Mouse (Mus musculus): Measurements from ENCODE around the gene G2e3. TPM values are rescaled to one million over a fixed set of nuclear protein-coding genes. Genes with fewer than 3 reads are reported as not detected.
A peak's percentile ranks its signal among the peaks of the same experiment; 100 is the strongest.

G2e3 gene
- total RNA-seq (2012; rRNA removed) (11.3 and 14.1 TPM in 2 replicates), polyA plus RNA-seq (2012; ENCODE audit: insufficient read depth in 1 of 2, insufficient read length in 2 of 2, low read depth in 1 of 2, low replicate concordance in 2 of 2, missing spikeins in 1 of 2) (10 to 100 TPM; 10.6 to 42.5 TPM)

DNA sequence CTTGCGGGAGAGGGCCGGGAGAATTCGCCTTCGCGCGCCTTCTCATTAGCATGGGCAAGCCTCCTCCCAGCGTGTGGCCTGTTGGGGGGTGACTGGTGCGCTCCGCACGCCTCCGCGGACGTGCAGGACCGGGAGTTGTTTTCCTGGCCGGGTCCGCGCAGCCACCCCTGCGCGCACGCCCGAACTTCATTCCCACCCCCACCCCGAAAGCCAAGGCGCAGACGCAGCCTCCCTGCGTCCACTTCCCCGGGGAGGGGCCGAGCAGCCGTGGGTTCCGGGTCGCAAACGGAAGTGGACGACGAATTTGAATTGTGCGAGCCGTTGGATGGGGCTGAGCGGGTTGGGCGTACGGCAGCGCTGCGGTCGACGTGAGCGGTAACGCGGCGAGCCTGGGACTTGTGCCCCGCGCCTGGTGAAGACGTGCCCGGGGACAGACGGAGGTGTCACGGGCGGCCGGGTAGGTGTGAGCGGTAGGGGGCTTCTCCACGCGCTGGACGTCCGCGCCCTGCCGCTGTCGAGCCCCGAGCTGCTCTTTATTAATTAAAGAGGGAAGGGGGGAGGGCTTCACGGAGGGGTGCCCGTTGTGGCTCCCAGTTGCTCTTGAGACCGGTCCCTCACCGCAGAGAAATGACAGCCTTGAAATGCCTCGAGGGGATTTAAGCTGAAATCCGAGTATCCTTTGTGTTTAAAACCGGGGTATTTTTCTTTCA lies at the start of gene G2e3:
G2e3 (plus strand) TSS at position 74 of the 710 bp plus-strand sequence.
- Histone ChIP-seq H3K36me3 (ENCODE audit: control insufficient read depth in 1 of 2, insufficient read depth in 2 of 2, low read length in 2 of 2) (peaks cover 11 to 14% of the 10 kb centered on the region in 2 experiments), H3K79me2 (ENCODE audit: control insufficient read depth, insufficient read depth, low read length, poor library complexity) (peaks cover 29% of the 10 kb centered on the region), H3K4me3 (ENCODE audit: control insufficient read depth in 1 of 2, insufficient read depth in 1 of 2, low read depth in 2 of 2, low read length in 2 of 2) (peak within 1 kb of the TSS; percentile 79 to 99), H3K27ac (ENCODE audit: control insufficient read depth, low read depth, low read length) (peak within 1 kb of the TSS; percentile 48), H3K9ac (ENCODE audit: control insufficient read depth, low read depth, low read length, poor library complexity, severe bottlenecking) (peak within 1 kb of the TSS; percentile 89), H3K27me3 (ENCODE audit: control insufficient read depth in 1 of 2, insufficient read depth in 2 of 2, low read length in 2 of 2) (no peaks in the 10 kb centered on the region), H3K9me3 (replicated peaks; ENCODE audit: insufficient read depth, low read length) (no peaks in the 10 kb centered on the region), H3K4me1 (ENCODE audit: control insufficient read depth in 1 of 2, insufficient read depth in 2 of 2, low read length in 2 of 2) (peaks cover 0 to 6% of the 10 kb centered on the region in 2 experiments; a peak in 2 of 4 replicates)
- peak; percentile 94 for DNase-seq (ENCODE audit: low read depth, low spot score)
- TF ChIP-seq POLR2AphosphoS2 (IDR thresholded peaks at IDR 0.05; ENCODE audit: low read length) (peak; percentile 63; the same call in 1 of the 2 replicates), ZNF384 (IDR thresholded peaks at IDR 0.05; ENCODE audit: low read depth, low read length) (0 out of 2 replicates have a peak, but pooled peaks have one; percentile 11), ELF1 (IDR thresholded peaks at IDR 0.05; ENCODE audit: low read depth, low read length) (peak; percentile 94), MXI1 (IDR thresholded peaks at IDR 0.05; ENCODE audit: low read depth, low read length) (peak; percentile 81), MAFK (IDR thresholded peaks at IDR 0.05; ENCODE audit: borderline replicate concordance, low read depth, low read length) (no peak), GABPA (IDR thresholded peaks at IDR 0.05; ENCODE audit: low read depth, low read length) (no peak), POLR2A (IDR thresholded peaks at IDR 0.05; ENCODE audit: control insufficient read depth in 1 of 2, insufficient read depth in 1 of 2, low read depth in 1 of 2, low read length in 2 of 2, poor library complexity in 1 of 2) (peak; percentile 79 to 84), GATA1 (IDR thresholded peaks at IDR 0.05; ENCODE audit: low read depth, low read length) (no peak), HCFC1 (IDR thresholded peaks at IDR 0.05; ENCODE audit: low read depth, low read length) (peak; percentile 83), USF1 (IDR thresholded peaks at IDR 0.05; ENCODE audit: low read depth, low read length) (0 out of 2 replicates have a peak, but pooled peaks have one; percentile 13), TCF12 (IDR thresholded peaks at IDR 0.05; ENCODE audit: low read depth, low read length) (peak; percentile 75), BHLHE40 (IDR thresholded peaks at IDR 0.05; ENCODE audit: borderline replicate concordance, low read depth, low read length) (peak; percentile 42; the same call in 1 of the 2 replicates), USF2 (IDR thresholded peaks at IDR 0.05; ENCODE audit: borderline replicate concordance in 1 of 2, insufficient read depth in 1 of 2, low read depth in 1 of 2, low read length in 2 of 2) (no peak), ZC3H11A (IDR thresholded peaks at IDR 0.05; ENCODE audit: low read depth, low read length) (no peak), ZKSCAN1 (IDR thresholded peaks at IDR 0.05; ENCODE audit: low read depth, low read length) (no peak), UBTF (IDR thresholded peaks at IDR 0.05; ENCODE audit: borderline replicate concordance, insufficient read depth, low read depth, low read length) (no peak), NRF1 (IDR thresholded peaks at IDR 0.05; ENCODE audit: insufficient read depth, low read depth, low read length, poor library complexity, severe bottlenecking) (peak; percentile 84), EP300 (IDR thresholded peaks at IDR 0.05; ENCODE audit: low read depth in 1 of 2, low read length in 2 of 2) (peak in 1 of 2 experiments; percentile 69; a peak in 2 of 4 replicates), E2F4 (IDR thresholded peaks at IDR 0.05; ENCODE audit: borderline replicate concordance, low read depth, low read length) (no peak), MYC (IDR thresholded peaks at IDR 0.05; ENCODE audit: low read depth, low read length) (peak; percentile 47), SMC3 (IDR thresholded peaks at IDR 0.05; ENCODE audit: low read depth, low read length) (no peak), KAT2A (conservative IDR thresholded peaks at IDR 0.05; ENCODE audit: low read depth, low read length) (no peak; the same call in 1 of the 2 replicates), POLR2AphosphoS5 (IDR thresholded peaks at IDR 0.05; ENCODE audit: borderline replicate concordance, low read depth, low read length) (no peak), TAL1 (IDR thresholded peaks at IDR 0.05; ENCODE audit: low read length) (no peak), RAD21 (IDR thresholded peaks at IDR 0.05; ENCODE audit: low read depth, low read length) (no peak), NELFE (IDR thresholded peaks at IDR 0.05; ENCODE audit: low read depth, low read length) (peak; percentile 83), TBP (IDR thresholded peaks at IDR 0.05; ENCODE audit: low read depth, low read length) (peak; percentile 14; the same call in 1 of the 2 replicates), MYB (IDR thresholded peaks at IDR 0.05; ENCODE audit: low read depth, low read length) (peak; percentile 60; the same call in 1 of the 2 replicates), SIN3A (IDR thresholded peaks at IDR 0.05; ENCODE audit: low read length) (peak; percentile 80), ETS1 (IDR thresholded peaks at IDR 0.05; ENCODE audit: low read depth, low read length) (peak; percentile 67), ZMIZ1 (IDR thresholded peaks at IDR 0.05; ENCODE audit: low read depth, low read length) (peak; percentile 86), MAZ (IDR thresholded peaks at IDR 0.05; ENCODE audit: low read depth, low read length) (peak; percentile 90; the same call in 1 of the 2 replicates), JUND (IDR thresholded peaks at IDR 0.05; ENCODE audit: low read depth, low read length) (no peak), CHD2 (IDR thresholded peaks at IDR 0.05; ENCODE audit: low read length) (no peak), CHD1 (IDR thresholded peaks at IDR 0.05; ENCODE audit: low read depth, low read length) (no peak)

All from MEL (cell line).